Mouse (Mus musculus) C2C12 (cell line): ENCODE results near the gene Rrad. TPM values are rescaled to one million over a fixed set of nuclear protein-coding genes. Genes with fewer than 3 reads are reported as not detected.

Experiments used
- H3K27me3 ChIP-seq: one replicate; pipeline ENCODE4 v1.6.1; 2011; ENCODE audit not compliant: control insufficient read depth, insufficient read depth, insufficient read length
- H3K36me3 ChIP-seq: one replicate; pipeline ENCODE4 v1.6.1; 2011; ENCODE audit not compliant: control insufficient read depth, insufficient read depth
- H3K4me3 ChIP-seq: one replicate; pipeline ENCODE4 v1.5.1; 2011; ENCODE audit warnings: mild to moderate bottlenecking, control low read depth; ENCODE audit not compliant: poor library complexity, insufficient read depth, severe bottlenecking
- H3K79me2 ChIP-seq: one replicate; pipeline ENCODE4 v1.6.1; 2011; ENCODE audit not compliant: control insufficient read depth, insufficient read depth
- H3K79me3 ChIP-seq: one replicate; pipeline ENCODE4 v1.6.1; 2011; ENCODE audit warnings: low read depth, control low read depth
- H3ac ChIP-seq: one replicate; pipeline ENCODE3; 2011; ENCODE audit warnings: low read depth; ENCODE audit not compliant: control insufficient read depth, insufficient read length
- CEBPB ChIP-seq: IDR thresholded peaks from one replicate; pipeline ENCODE4 v1.6.1; 2011; ENCODE audit warnings: low read depth, mild to moderate bottlenecking, control low read depth, moderate library complexity
- CTCF ChIP-seq: IDR thresholded peaks from one replicate; pipeline ENCODE4 v1.5.1; 2011; ENCODE audit not compliant: control insufficient read depth, insufficient read depth, insufficient read length
- FOSL1 ChIP-seq: IDR thresholded peaks from one replicate; pipeline ENCODE4 v1.8.0; 2011; ENCODE audit warnings: mild to moderate bottlenecking, low read length; ENCODE audit not compliant: poor library complexity, insufficient read depth, severe bottlenecking
- MAX ChIP-seq: IDR thresholded peaks from one replicate; pipeline ENCODE4 v1.6.1; 2011; ENCODE audit warnings: mild to moderate bottlenecking, control low read depth
- MYOD1 ChIP-seq: IDR thresholded peaks from one replicate; pipeline ENCODE4 v1.6.1; 2011; ENCODE audit warnings: low read depth; ENCODE audit not compliant: control insufficient read depth, insufficient read length
- MYOG ChIP-seq: IDR thresholded peaks from one replicate; pipeline ENCODE4 v1.6.1; 2011; ENCODE audit not compliant: control insufficient read depth, insufficient read length; ENCODE audit errors: extremely low read depth
- USF1 ChIP-seq: IDR thresholded peaks from one replicate; pipeline ENCODE4 v1.6.1; 2011; ENCODE audit warnings: low read depth, mild to moderate bottlenecking, control low read depth, moderate library complexity
- polyA plus RNA-seq: library from polyadenylated mRNA; unstranded; fragments of >200 nt; fragmentation: generic; extraction: Trizol; gene quantifications from one replicate; pipeline ENCODE4 v1.2.1, GENCODE M21; 2012; ENCODE audit warnings: missing spikeins

Rrad gene
- polyA plus RNA-seq, 1 experiment, result 8.5 TPM

GRCm38 (mm10) chr8:104640831-104641370 is 9.8 kb upstream of the Rrad start:
- peaks cover 14% of the 10 kb centered on the region for H3K36me3 ChIP-seq
- no peak for TF ChIP-seq USF1
- no peak for TF ChIP-seq MAX
- no peak for TF ChIP-seq CEBPB
- no peak for TF ChIP-seq MYOG
- no peak for TF ChIP-seq CTCF
- TF ChIP-seq FOSL1, result no peak
- TF ChIP-seq MYOD1, result no peak
- H3K79me3 ChIP-seq, result peaks cover 15% of the 10 kb centered on the region
- peaks cover 23% of the 10 kb centered on the region for H3K79me2 ChIP-seq
- H3ac ChIP-seq, result peak overlapping the region; percentile 67
- no peaks in the 10 kb centered on the region for H3K27me3 ChIP-seq
- peak overlapping the region; percentile 94 for H3K4me3 ChIP-seq

- no peaks in the 10 kb centered on the region for H3K27me3 ChIP-seq
- H3K4me3 ChIP-seq, result peak overlapping the region; percentile 94
- TF ChIP-seq MYOG (no peak), CEBPB (no peak), USF1 (no peak), MAX (no peak)
These were observed 9.1 kb upstream of the Rrad start for GRCm38 (mm10) chr8:104640241-104640640.

GRCm38 (mm10) chr8:104638010-104638409 is 6.9 kb upstream of the Rrad start:
- Histone ChIP-seq H3K27me3 (no peaks in the 10 kb centered on the region), H3K79me2 (peaks cover 23% of the 10 kb centered on the region), H3ac (no peak overlapping the region), H3K4me3 (no peak overlapping the region), H3K36me3 (peaks cover 14% of the 10 kb centered on the region), H3K79me3 (peaks cover 15% of the 10 kb centered on the region)
- TF ChIP-seq MYOG (no peak), MYOD1 (no peak), FOSL1 (no peak), CTCF (no peak), USF1 (no peak), CEBPB (no peak), MAX (no peak)

More at GRCm38 (mm10) chr8:104640241-104640640, 9.1 kb upstream of the Rrad start:
- H3ac ChIP-seq, result peak overlapping the region; percentile 67
- H3K79me3 ChIP-seq, result peaks cover 15% of the 10 kb centered on the region
- peaks cover 14% of the 10 kb centered on the region for H3K36me3 ChIP-seq
- H3K79me2 ChIP-seq, result peaks cover 23% of the 10 kb centered on the region

GRCm38 (mm10) chr8:104635004-104635710 is 4.0 kb upstream of the Rrad start:
- Histone ChIP-seq H3K79me2 (peaks cover 10% of the 10 kb centered on the region), H3K36me3 (peaks cover 14% of the 10 kb centered on the region), H3K4me3 (no peak overlapping the region), H3ac (no peak overlapping the region), H3K27me3 (no peaks in the 10 kb centered on the region), H3K79me3 (peaks cover 3% of the 10 kb centered on the region)
- TF ChIP-seq USF1 (no peak), MYOG (no peak), MAX (no peak), FOSL1 (no peak), CEBPB (no peak), MYOD1 (no peak)

- H3ac ChIP-seq, result no peak overlapping the region
- no peak overlapping the region for H3K4me3 ChIP-seq
- TF ChIP-seq MAX (no peak), FOSL1 (no peak), MYOG (no peak), CTCF (no peak), MYOD1 (no peak), CEBPB (no peak), USF1 (no peak)
- no peaks in the 10 kb centered on the region for H3K79me3 ChIP-seq
- no peaks in the 10 kb centered on the region for H3K27me3 ChIP-seq
- H3K36me3 ChIP-seq, result peaks cover 1% of the 10 kb centered on the region
- no peaks in the 10 kb centered on the region for H3K79me2 ChIP-seq
These were observed 2.1 kb upstream of the Rrad start for GRCm38 (mm10) chr8:104633156-104633744.
